ENCODE assay signal across 11 mouse cellular contexts in genomic region chr2:128318956-128319355, GRCm38 (mm10).
DNase-seq lines count a peak whose midpoint lies in the region; ATAC-seq lines count a peak whose summit lies in the region.
"Had no signal": no experiment of that assay in that cellular context is flagged by ENCODE, and none has a peak within 500 bp of the region (broad histone marks: within the 10 kb centered on the region; RNA-seq: fewer than 3 reads in every experiment).

No protein-coding gene starts in this region.

- H3K27me3 ChIP-seq in splenic B cell, adult 2 months (ENCODE audit: control insufficient read depth, insufficient read depth, low read length, poor library complexity, severe bottlenecking), result no peaks in the 10 kb centered on the region
- H3K27me3 ChIP-seq: neural tube, embryonic 12.5 days had no signal

- peak; percentile 47 to 49 for DNase-seq in heart, adult 9 months (ENCODE audit: low spot score in 2 of 2)
- no peak for DNase-seq in heart, postnatal 36 days
- DNase-seq in NIH3T3 (ENCODE audit: low read depth) (peak; percentile 65), MN1 (ENCODE audit: low spot score) (no peak), adipocyte (ENCODE audit: low spot score) (no peak)
- DNase-seq in splenic B cell, adult 2 months (ENCODE audit: low read depth, low spot score), result peak; percentile 31
- no peak for DNase-seq in right cerebral cortex, postnatal 36 days (ENCODE audit: low spot score in 2 of 2)
- DNase-seq: cerebellum, postnatal 25 days had no signal

- ATAC-seq in hematopoietic stem cell, adult 5-6 weeks (replicated peaks in 1 of 2; ENCODE audit: insufficient read depth in 1 of 2, low FRiP score in 2 of 2, low TSS enrichment in 1 of 2, low read depth in 1 of 2, poor library complexity in 2 of 2, severe bottlenecking in 2 of 2), result peak; percentile 72 to 82

- intact Hi-C loops in heart, postnatal 36 days (cut with DNase I), result no loop called here

- no peaks in the 10 kb centered on the region for H3K36me3 ChIP-seq in splenic B cell, adult 2 months (ENCODE audit: control insufficient read depth, insufficient read depth, low read length, poor library complexity, severe bottlenecking)
- H3K36me3 ChIP-seq: forebrain, embryonic 12.5 days; neural tube, embryonic 12.5 days had no signal

Comparison
In these comparisons a context has a peak if more than half of its experiments do, and no peak if none do; other contexts are left out.
1. DNase-seq: peak in heart, adult 9 months (2 of 2), NIH3T3 (single experiment) and splenic B cell, adult 2 months (single experiment); none in heart, postnatal 36 days (0 of 2), right cerebral cortex, postnatal 36 days (0 of 2), MN1 (single experiment) and adipocyte (single experiment).